In the genomic region with DNA sequence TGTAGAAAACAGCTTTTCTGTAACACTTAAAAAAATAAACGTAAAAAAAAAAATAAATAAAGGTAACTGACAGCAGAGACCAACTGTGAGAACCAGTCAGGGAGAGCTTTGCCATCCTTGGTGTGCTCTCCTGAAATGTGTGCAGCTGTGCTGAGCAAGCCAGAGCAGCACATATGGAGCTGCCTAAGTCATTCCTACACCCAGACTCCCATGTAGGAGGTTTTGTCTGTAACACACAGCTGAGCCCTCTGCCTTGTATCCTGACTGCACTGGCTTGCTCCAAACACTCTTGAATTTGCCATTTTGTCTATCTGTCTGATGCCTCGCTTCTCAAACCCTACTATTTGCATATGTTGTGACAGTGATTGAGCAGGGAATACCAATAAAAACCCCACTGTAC, we compare ENCODE assay signal across 27 mouse cellular contexts. TPM values are rescaled to one million over a fixed set of nuclear protein-coding genes. Genes with fewer than 3 reads are reported as not detected.
A peak's percentile ranks its signal among the peaks of the same experiment; 100 is the strongest.
DNase-seq lines count a peak whose midpoint lies in the region; ATAC-seq and TF ChIP-seq lines count a peak whose summit lies in the region.
"Had no signal": no experiment of that assay in that cellular context is flagged by ENCODE, and none has a peak within 500 bp of the region (broad histone marks: within the 10 kb centered on the region; RNA-seq: fewer than 3 reads in every experiment).

No protein-coding gene starts in this region.

- peaks cover 31 to 54% of the 10 kb centered on the region in 2 experiments for H3K4me1 ChIP-seq in CH12.LX (ENCODE audit: control insufficient read depth in 1 of 2, insufficient read depth in 2 of 2)
- no peaks in the 10 kb centered on the region for H3K4me1 ChIP-seq in forebrain, embryonic 13.5 days
- H3K4me1 ChIP-seq: forebrain, embryonic 10.5 days; forebrain, embryonic 15.5 days; hindbrain, embryonic 10.5 days; hindbrain, embryonic 13.5 days had no signal

- dilution Hi-C loops in CH12.LX (cut with MboI; ENCODE audit: extremely low pct_ligation_motif_present, extremely low pct_unique_long_range_greater_than_20kb, low sequenced_read_pairs), result no loop called here

- TF ChIP-seq CTCF in CH12.LX (conservative IDR thresholded peaks at IDR 0.05 in 1 of 2, IDR thresholded peaks at IDR 0.05 in 1 of 2; ENCODE audit: low read depth in 2 of 2, low read length in 2 of 2), result no peak

- WGBS in forebrain, embryonic 13.5 days, result 84% methylated on average over 2 of the region's 2 CpGs

- TF ChIP-seq RAD21 in CH12.LX (IDR thresholded peaks at IDR 0.05; ENCODE audit: low read depth, low read length), result no peak

- no peaks in the 10 kb centered on the region for H3K9me3 ChIP-seq in CH12.LX (replicated peaks; ENCODE audit: low read length)
- H3K9me3 ChIP-seq in forebrain, embryonic 13.5 days (replicated peaks), result no peaks in the 10 kb centered on the region
- H3K9me3 ChIP-seq: forebrain, embryonic 10.5 days; forebrain, embryonic 15.5 days; hindbrain, embryonic 10.5 days; hindbrain, embryonic 13.5 days had no signal

- H3K27me3 ChIP-seq in CH12.LX (replicated peaks), result no peaks in the 10 kb centered on the region
- no peaks in the 10 kb centered on the region for H3K27me3 ChIP-seq in forebrain, embryonic 13.5 days
- H3K27me3 ChIP-seq: forebrain, embryonic 15.5 days; hindbrain, embryonic 13.5 days had no signal

- no peak for TF ChIP-seq EP300 in CH12.LX (IDR thresholded peaks at IDR 0.05; ENCODE audit: low read length)

- intact Hi-C loops in heart, postnatal 25 days (cut with DNase I), result no loop called here

- no peak overlapping the region for H3K9ac ChIP-seq in CH12.LX (ENCODE audit: insufficient read depth, low read depth)
- H3K9ac ChIP-seq in forebrain, embryonic 13.5 days, result no peak overlapping the region
- H3K9ac ChIP-seq: forebrain, embryonic 15.5 days; hindbrain, embryonic 13.5 days had no signal

- in situ Hi-C loops in CH12.LX (cut with MboI; ENCODE audit: low pct_ligation_motif_present, low pct_unique_long_range_greater_than_20kb, low sequenced_read_pairs), result loop anchor here (10.0 kb wide), 2 partner anchors 186 to 296 kb away; no protein-coding TSS in a partner anchor

- no peak for ATAC-seq in forebrain, embryonic 13.5 days
- ATAC-seq: forebrain, embryonic 15.5 days; hindbrain, embryonic 16.5 days had no signal

- no peak overlapping the region for H3K4me2 ChIP-seq in CH12.LX (ENCODE audit: insufficient read depth, low read depth, poor library complexity, severe bottlenecking)
- no peak overlapping the region for H3K4me2 ChIP-seq in forebrain, embryonic 13.5 days
- H3K4me2 ChIP-seq: forebrain, embryonic 15.5 days; heart, embryonic 11.5 days; hindbrain, embryonic 13.5 days had no signal

- TF ChIP-seq POLR2A in CH12.LX (IDR thresholded peaks at IDR 0.05; ENCODE audit: low read depth, low read length), result no peak

- no peak overlapping the region for H3K27ac ChIP-seq in CH12.LX (ENCODE audit: insufficient read depth, low read depth)
- H3K27ac ChIP-seq in forebrain, embryonic 13.5 days, result no peak overlapping the region
- H3K27ac ChIP-seq: forebrain, embryonic 10.5 days; forebrain, embryonic 15.5 days; gastrocnemius, adult 2 months; hindbrain, embryonic 10.5 days; hindbrain, embryonic 13.5 days had no signal

- no peaks in the 10 kb centered on the region for H3K79me2 ChIP-seq in CH12.LX (replicated peaks; ENCODE audit: control insufficient read depth, extremely low read depth, insufficient read depth, poor library complexity, severe bottlenecking)

- no peak overlapping the region for H3K4me3 ChIP-seq in CH12.LX (replicated peaks in 1 of 3; ENCODE audit: low read depth in 2 of 3, low read length in 2 of 3, poor library complexity in 1 of 3)
- no peak overlapping the region for H3K4me3 ChIP-seq in forebrain, embryonic 13.5 days
- H3K4me3 ChIP-seq: forebrain, embryonic 10.5 days; forebrain, embryonic 15.5 days; gastrocnemius, adult 2 months; hindbrain, embryonic 10.5 days; hindbrain, embryonic 13.5 days had no signal

- DNase-seq in layer of hippocampus, adult 11-12 months (ENCODE audit: low spot score), result peak; percentile 9
- DNase-seq in layer of hippocampus, postnatal 25 days (ENCODE audit: extremely low spot score in 1 of 2, low spot score in 1 of 2), result no peak
- peak; percentile 23 for DNase-seq in right cerebral cortex, adult 18-20 months
- DNase-seq in right cerebral cortex, adult 2 months (ENCODE audit: low spot score in 2 of 2), result no peak
- DNase-seq in CH12.LX (ENCODE audit: extremely low read depth), result no peak
- DNase-seq in heart, postnatal 25 days (ENCODE audit: low spot score), result no peak
- DNase-seq: adrenal gland, adult 8-10 months; adrenal gland, postnatal 25 days; cerebellum, adult 18-20 months; cerebellum, adult 9-10 months; cerebellum, postnatal 14 days; gastrocnemius, adult 2 months; gastrocnemius, postnatal 14 days; heart, adult 11 months; heart, postnatal 36 days had no signal

- no peaks in the 10 kb centered on the region for H3K36me3 ChIP-seq in CH12.LX (replicated peaks in 1 of 2; ENCODE audit: control insufficient read depth in 1 of 2, insufficient read depth in 1 of 2, low read length in 1 of 2)
- H3K36me3 ChIP-seq in forebrain, embryonic 13.5 days (ENCODE audit: poor library complexity, severe bottlenecking), result no peaks in the 10 kb centered on the region
- H3K36me3 ChIP-seq: forebrain, embryonic 10.5 days; forebrain, embryonic 15.5 days; hindbrain, embryonic 10.5 days; hindbrain, embryonic 13.5 days had no signal

TF ChIP-seq in CH12.LX, 34 proteins besides CTCF, POLR2A, EP300 and RAD21:
- TF ChIP-seq ZMIZ1 (IDR thresholded peaks at IDR 0.05; ENCODE audit: low read depth, low read length), result no peak
- TF ChIP-seq TCF12 (IDR thresholded peaks at IDR 0.05; ENCODE audit: low read depth, low read length), result no peak
- no peak for TF ChIP-seq HCFC1 (IDR thresholded peaks at IDR 0.05; ENCODE audit: low read depth, low read length)
- 0 out of 2 replicates have a peak, but pooled peaks have one; percentile 26 for TF ChIP-seq ZNF384 (IDR thresholded peaks at IDR 0.05; ENCODE audit: low read depth, low read length)

RNA-seq across cellular contexts. Expression of gene Tigit, which starts 27.0 kb away (rescaled TPM):
- total RNA-seq in layer of hippocampus, postnatal 25 days (2021), result not detected
- total RNA-seq in CH12.LX (2012; rRNA removed) (59.3 and 67.2 TPM in 2 replicates), CH12.LX (2014; rRNA removed) (13.6 and 17.5 TPM in 2 replicates)
- polyA plus RNA-seq in CH12.LX (2012; ENCODE audit: insufficient read length, low read depth), result 54.5 and 55.4 TPM in 2 replicates
- not detected for total RNA-seq in heart, postnatal 25 days (2021)
- polyA plus RNA-seq in forebrain, embryonic 13.5 days (2015; fragmentation: Nextera tagmentation; extraction: Ambion mirVana), result not detected in 2 replicates
- total RNA-seq: adrenal gland, postnatal 25 days; gastrocnemius, adult 2 months; gastrocnemius, postnatal 14 days; gastrocnemius, postnatal 4 days; heart, adult 8-10 months; heart, postnatal 36 days had no signal
- polyA plus RNA-seq: embryonic facial prominence, embryonic 14.5 days; forebrain, embryonic 10.5 days; forebrain, embryonic 15.5 days; heart, embryonic 11.5 days; heart, embryonic 14.5 days; heart, postnatal 0 days; hindbrain, embryonic 10.5 days; hindbrain, embryonic 13.5 days; hindbrain, embryonic 16.5 days had no signal

Comparison
In these comparisons a context has a peak if more than half of its experiments do, and no peak if none do; other contexts are left out.
1. DNase-seq: peak in layer of hippocampus, adult 11-12 months (single experiment) and right cerebral cortex, adult 18-20 months (single experiment); none in layer of hippocampus, postnatal 25 days (0 of 2), right cerebral cortex, adult 2 months (0 of 2), CH12.LX (single experiment) and heart, postnatal 25 days (single experiment).
2. RNA of gene Tigit, which starts 27.0 kb away (total RNA-seq): 13.6 to 67.2 TPM in CH12.LX; not detected in layer of hippocampus, postnatal 25 days and not detected in heart, postnatal 25 days; every median in the first group is over 10 times any median in the second.